Mouse (Mus musculus) brain, embryonic 14.5 days (tissue): ENCODE measurements around the gene Gid4.

ENCODE experiments used
- CTCF ChIP-seq: fragments of 200-500 bp; IDR thresholded peaks from 2 replicates; pipeline ENCODE4 v1.5.1; 2012; ENCODE audit warnings: inconsistent platforms, mild to moderate bottlenecking, moderate library complexity, borderline replicate concordance; ENCODE audit not compliant: insufficient read depth, insufficient read length; ENCODE audit errors: extremely low read depth
- POLR2A ChIP-seq: fragments of 200-500 bp; IDR thresholded peaks from 2 replicates; pipeline ENCODE4 v1.6.1; 2012; ENCODE audit warnings: mild to moderate bottlenecking, inconsistent platforms, borderline replicate concordance; ENCODE audit not compliant: poor library complexity, insufficient read depth, insufficient read length, severe bottlenecking; ENCODE audit errors: extremely low read depth

DNA sequence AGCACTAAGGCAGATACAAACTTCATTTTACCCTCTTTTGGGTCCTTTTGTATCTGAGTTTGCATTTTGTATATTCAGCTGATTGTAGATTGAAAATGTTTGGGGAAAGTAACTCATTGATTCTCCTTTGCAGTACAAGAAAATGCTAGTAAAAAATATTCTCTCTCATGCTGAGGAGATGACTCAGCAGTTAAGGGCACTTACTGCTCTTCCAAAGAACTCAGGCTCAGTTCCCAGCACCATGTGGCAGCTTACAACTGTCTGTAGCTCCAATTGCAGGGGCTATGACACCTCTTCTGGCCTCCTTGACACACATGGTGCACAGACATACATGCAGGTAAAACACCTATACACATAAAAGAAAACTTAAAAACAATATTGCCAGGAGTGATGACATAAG, 16.6 kb downstream of the Gid4 start:
- TF ChIP-seq POLR2A (no peak), CTCF (no peak)
